Mouse (Mus musculus) hindbrain, embryonic 12.5 days (tissue): ENCODE results near the gene Zfp184. TPM values are rescaled to one million over a fixed set of nuclear protein-coding genes. Genes with fewer than 3 reads are reported as not detected.
A peak's percentile ranks its signal among the peaks of the same experiment; 100 is the strongest.
"Not testable (repeated sequence)": the region's sequence is repeated elsewhere in the genome, so short reads cannot be mapped to it uniquely, and the experiment has no call there.

Experiments
- ATAC-seq: fragments of 200-750 bp; cut with Nextera tagmentation; 2 replicates; pipeline ENCODE4 v1.8.0; 2017; ENCODE audit warnings: moderate TSS enrichment; ENCODE audit not compliant: low FRiP score
- H3K27ac ChIP-seq: fragments of 300-500 bp; sonication (generic); 2 replicates; pipeline ENCODE4 v1.5.1; 2016; ENCODE audit warnings: mild to moderate bottlenecking
- H3K27me3 ChIP-seq: fragments of 300-500 bp; sonication (generic); 2 replicates; pipeline ENCODE4 v1.6.1; 2016; ENCODE audit warnings: mild to moderate bottlenecking
- H3K36me3 ChIP-seq: fragments of 300-500 bp; sonication (generic); 2 replicates; pipeline ENCODE4 v1.6.1; 2016; ENCODE audit warnings: mild to moderate bottlenecking
- H3K4me1 ChIP-seq: fragments of 300-500 bp; sonication (generic); 2 replicates; pipeline ENCODE4 v1.6.1; 2016
- H3K4me2 ChIP-seq: fragments of 300-500 bp; sonication (generic); replicated peaks from 2 replicates; pipeline ENCODE4 v1.6.1; 2016; ENCODE audit warnings: mild to moderate bottlenecking
- H3K4me3 ChIP-seq: fragments of 300-500 bp; sonication (generic); 2 replicates; pipeline ENCODE4 v1.5.1; 2016; ENCODE audit warnings: mild to moderate bottlenecking
- H3K9ac ChIP-seq: fragments of 300-500 bp; sonication (generic); 2 replicates; pipeline ENCODE4 v1.6.1; 2016; ENCODE audit warnings: mild to moderate bottlenecking, moderate library complexity
- H3K9me3 ChIP-seq: fragments of 300-500 bp; sonication (generic); replicated peaks from 2 replicates; pipeline ENCODE4 v1.6.1; 2016; ENCODE audit warnings: mild to moderate bottlenecking
- WGBS: fragments of 180-500 bp; shearing (Covaris S2); methylation state at CpG from one replicate; pipeline ENCODE4 v1.1.7; 2016; 5-methylcytosine and 5-hydroxymethylcytosine counted together
- polyA plus RNA-seq: library from polyadenylated mRNA; unstranded; fragments of >200 nt; fragmentation: Nextera tagmentation; extraction: Ambion mirVana; gene quantifications from 2 replicates; pipeline ENCODE4 v1.2.1, GENCODE M21; 2016

The Zfp184 gene
- polyA plus RNA-seq = 19.1 and 20.5 TPM in 2 replicates

DNA sequence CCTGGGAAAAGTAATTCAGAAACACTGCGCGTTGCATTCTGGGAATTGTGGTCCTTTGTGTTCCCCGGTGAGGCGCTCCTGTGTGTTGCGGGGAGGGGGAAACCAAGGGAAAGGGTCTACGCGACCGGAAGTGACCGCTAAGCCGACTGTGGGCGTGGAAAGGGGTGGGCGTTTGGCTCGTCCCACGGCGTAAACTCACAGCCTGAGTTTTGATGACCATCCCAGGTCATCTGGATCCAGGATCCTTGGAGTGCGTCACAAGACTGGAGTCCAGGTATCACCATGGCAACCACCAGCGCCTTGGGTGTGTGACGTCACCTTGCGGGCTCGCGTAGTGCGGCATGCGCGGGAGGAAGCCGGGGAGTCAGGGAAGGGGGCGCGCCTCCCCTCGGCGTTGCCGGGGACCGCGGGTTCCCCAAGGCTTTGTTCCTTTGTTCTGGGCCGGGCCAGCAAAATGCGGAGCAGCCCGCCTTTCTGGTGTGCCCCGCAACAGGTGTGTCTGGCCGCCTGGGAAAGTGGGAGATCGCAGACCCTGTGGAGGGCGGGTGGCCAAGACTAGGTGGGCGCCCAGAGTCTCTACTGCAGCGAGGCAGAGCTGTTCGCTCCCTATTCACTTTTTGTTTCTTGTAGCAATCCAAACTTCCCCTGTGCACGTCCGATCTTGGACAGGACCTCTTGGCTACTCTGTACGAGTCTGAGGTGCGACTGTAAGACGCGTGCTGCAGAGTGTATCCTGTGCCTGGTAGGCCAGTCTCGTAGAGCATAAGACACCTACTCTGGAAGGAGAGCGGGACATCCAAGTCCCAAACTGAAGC, at the start of gene Zfp184:
TSS of gene Zfp184 (plus strand) at position 169 of the 815 bp plus-strand sequence.
- WGBS = under 1% methylated on average over 50 of the region's 50 CpGs
- ATAC-seq = peak; percentile 97
- H3K36me3 ChIP-seq = peaks cover 13% of the 10 kb centered on the region
- peak within 1 kb of the TSS; percentile 84 for H3K4me2 ChIP-seq
- H3K9ac ChIP-seq = peak within 1 kb of the TSS; percentile 78
- peak within 1 kb of the TSS; percentile 78 for H3K4me3 ChIP-seq
- H3K27me3 ChIP-seq = no peaks in the 10 kb centered on the region
- no peaks in the 10 kb centered on the region for H3K9me3 ChIP-seq
- H3K27ac ChIP-seq = peak within 1 kb of the TSS; percentile 68
- peaks cover 12% of the 10 kb centered on the region for H3K4me1 ChIP-seq

GRCm38 (mm10) chr13:21896549-21897244, 48.2 kb upstream of the Zfp184 start:
- Histone ChIP-seq H3K4me3 (peak overlapping the region; percentile 48), H3K4me1 (no peaks in the 10 kb centered on the region), H3K27ac (peak overlapping the region; percentile 78), H3K27me3 (peaks cover 7% of the 10 kb centered on the region; the same call in 1 of the 2 replicates), H3K36me3 (no peaks in the 10 kb centered on the region), H3K9me3 (no peaks in the 10 kb centered on the region), H3K9ac (peak overlapping the region; percentile 60), H3K4me2 (peak overlapping the region; percentile 56)
- 6% methylated on average over 24 of the region's 24 CpGs for WGBS
- peak; percentile 97 for ATAC-seq

- Histone ChIP-seq H3K9me3 (no peaks in the 10 kb centered on the region), H3K4me3 (peak overlapping the region; percentile 48), H3K4me1 (no peaks in the 10 kb centered on the region), H3K4me2 (peak overlapping the region; percentile 56), H3K27me3 (peaks cover 7% of the 10 kb centered on the region; the same call in 1 of the 2 replicates), H3K27ac (peak overlapping the region; percentile 78), H3K9ac (peak overlapping the region; percentile 60), H3K36me3 (no peaks in the 10 kb centered on the region)
- under 1% methylated on average over 11 of the region's 11 CpGs for WGBS
- ATAC-seq = peak; percentile 75
Observed at GRCm38 (mm10) chr13:21897245-21897634, 47.7 kb upstream of the Zfp184 start.

- not testable (repeated sequence) for H3K4me2 ChIP-seq, H3K4me3 ChIP-seq, H3K9me3 ChIP-seq, ATAC-seq, H3K27ac ChIP-seq, H3K4me1 ChIP-seq, H3K27me3 ChIP-seq, H3K36me3 ChIP-seq, H3K9ac ChIP-seq
- 91% methylated on average over 9 of the region's 9 CpGs for WGBS
Observed at GRCm38 (mm10) chr13:21900870-21901565, 43.9 kb upstream of the Zfp184 start.

DNA sequence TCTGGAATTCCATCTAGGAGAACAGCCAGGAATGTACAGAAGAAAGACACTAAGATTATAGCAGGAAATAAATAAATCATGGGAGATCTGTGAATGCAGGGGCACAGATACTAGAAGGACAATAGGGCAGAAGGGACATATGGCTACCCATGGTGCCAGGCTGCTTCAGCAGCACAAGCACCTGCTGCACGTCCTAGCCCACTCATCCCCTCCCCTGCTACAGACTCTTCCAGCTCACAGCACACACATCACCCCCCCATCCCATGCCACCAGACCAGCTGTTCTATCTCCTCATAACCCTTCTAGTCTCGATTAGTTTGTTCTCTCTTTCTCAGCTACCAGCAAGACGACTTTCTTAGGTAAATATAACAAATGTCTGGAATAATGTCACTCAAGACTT, 41.4 kb upstream of the Zfp184 start:
- H3K9me3 ChIP-seq = no peaks in the 10 kb centered on the region
- no peak overlapping the region for H3K9ac ChIP-seq
- no peak overlapping the region for H3K27ac ChIP-seq
- no peak for ATAC-seq
- H3K27me3 ChIP-seq = no peaks in the 10 kb centered on the region; the same call in 1 of the 2 replicates
- H3K4me2 ChIP-seq = no peak overlapping the region
- WGBS = 58% methylated on average over 3 of the region's 3 CpGs
- no peaks in the 10 kb centered on the region for H3K4me1 ChIP-seq
- no peak overlapping the region for H3K4me3 ChIP-seq
- H3K36me3 ChIP-seq = no peaks in the 10 kb centered on the region

- 77% methylated on average over 4 of the region's 4 CpGs for WGBS
- H3K27me3 ChIP-seq, H3K4me3 ChIP-seq, H3K9ac ChIP-seq, H3K4me1 ChIP-seq, H3K36me3 ChIP-seq, ATAC-seq, H3K9me3 ChIP-seq, H3K27ac ChIP-seq, H3K4me2 ChIP-seq: not testable (repeated sequence)
Observed at GRCm38 (mm10) chr13:21904090-21904489, 40.8 kb upstream of the Zfp184 start.

DNA sequence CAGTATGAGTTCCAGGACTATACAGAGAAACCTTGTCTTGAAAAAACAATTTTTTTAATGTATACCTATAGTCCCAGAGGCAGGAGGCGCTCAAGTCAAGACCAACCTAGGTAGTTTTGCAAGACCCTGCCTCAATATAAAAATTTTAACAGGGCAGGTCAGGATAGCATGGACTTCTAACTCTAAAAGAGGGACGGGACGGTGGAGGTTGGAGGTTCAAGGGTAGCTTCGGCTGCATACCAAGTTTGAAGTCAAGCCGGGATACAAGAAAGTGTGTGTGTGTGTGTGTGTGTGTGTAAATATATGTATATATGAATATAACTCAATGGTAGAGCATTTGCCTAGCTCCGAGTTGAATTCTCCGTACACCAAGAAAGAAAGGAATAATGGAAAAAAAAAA, 38.6 kb upstream of the Zfp184 start:
- 28% methylated on average over 7 of the region's 7 CpGs for WGBS
- no peak overlapping the region for H3K9ac ChIP-seq
- H3K36me3 ChIP-seq = no peaks in the 10 kb centered on the region
- no peaks in the 10 kb centered on the region for H3K9me3 ChIP-seq
- ATAC-seq = no peak
- H3K27ac ChIP-seq = no peak overlapping the region
- no peak overlapping the region for H3K4me2 ChIP-seq
- no peaks in the 10 kb centered on the region; the same call in 1 of the 2 replicates for H3K27me3 ChIP-seq
- H3K4me3 ChIP-seq = no peak overlapping the region
- no peaks in the 10 kb centered on the region for H3K4me1 ChIP-seq

- WGBS = 5% methylated on average over 22 of the region's 22 CpGs
- no peak for ATAC-seq
- Histone ChIP-seq H3K9ac (no peak overlapping the region), H3K27ac (no peak overlapping the region), H3K4me1 (no peaks in the 10 kb centered on the region), H3K36me3 (no peaks in the 10 kb centered on the region), H3K4me2 (peak overlapping the region; percentile 27; the same call in 1 of the 2 replicates), H3K4me3 (no peak overlapping the region), H3K9me3 (no peaks in the 10 kb centered on the region), H3K27me3 (no peaks in the 10 kb centered on the region; the same call in 1 of the 2 replicates)
Observed at GRCm38 (mm10) chr13:21906946-21907806, 37.7 kb upstream of the Zfp184 start.

DNA sequence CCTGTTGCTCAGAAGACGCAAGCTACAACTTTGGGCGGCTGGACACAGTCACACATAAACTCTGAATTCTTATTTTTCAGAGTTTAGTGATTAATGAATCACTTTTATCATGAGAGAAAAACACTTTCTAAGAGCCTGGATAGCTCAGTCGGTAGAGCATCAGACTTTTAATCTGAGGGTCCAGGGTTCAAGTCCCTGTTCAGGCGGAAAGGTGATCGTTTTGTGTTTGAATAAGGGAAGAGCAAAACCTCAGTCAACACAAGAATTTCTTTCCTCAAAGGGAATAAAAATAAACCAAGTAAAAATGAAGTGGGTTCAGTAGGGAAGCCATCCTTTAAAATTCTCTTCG, 37.1 kb upstream of the Zfp184 start:
- not testable (repeated sequence) for H3K9me3 ChIP-seq, H3K4me1 ChIP-seq, H3K27me3 ChIP-seq, H3K27ac ChIP-seq, ATAC-seq, H3K36me3 ChIP-seq, H3K4me3 ChIP-seq, H3K9ac ChIP-seq
- 8% methylated on average over 6 of the region's 6 CpGs for WGBS
- H3K4me2 ChIP-seq = peak overlapping the region; percentile 27; the same call in 1 of the 2 replicates

DNA sequence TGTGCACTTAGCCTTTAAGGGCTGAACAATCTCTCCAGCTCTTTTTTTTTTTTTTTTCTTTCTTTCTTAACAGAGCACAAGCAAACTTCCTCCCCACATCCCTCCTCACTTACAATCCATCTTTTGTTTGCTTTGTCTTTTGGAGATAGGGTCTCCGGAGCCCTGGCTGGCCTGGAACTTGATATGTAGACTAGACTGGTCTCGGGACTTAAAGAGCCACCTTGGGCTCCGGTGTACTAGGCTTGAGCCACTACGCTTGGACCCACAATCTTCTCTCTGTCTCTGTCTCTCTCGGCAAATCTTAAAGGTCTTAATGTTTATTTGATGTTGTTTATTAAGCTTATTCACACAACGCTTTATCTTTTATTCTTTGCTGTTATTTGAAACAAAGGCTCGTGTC, 34.2 kb upstream of the Zfp184 start:
- Histone ChIP-seq H3K9me3 (no peaks in the 10 kb centered on the region), H3K27ac (no peak overlapping the region), H3K36me3 (no peaks in the 10 kb centered on the region), H3K4me1 (peaks cover 5% of the 10 kb centered on the region; the same call in 1 of the 2 replicates), H3K9ac (no peak overlapping the region), H3K27me3 (peaks cover 19% of the 10 kb centered on the region), H3K4me3 (peak overlapping the region; percentile 7; the same call in 1 of the 2 replicates), H3K4me2 (peak overlapping the region; percentile 25)
- no peak for ATAC-seq
- WGBS = 5% methylated on average over 7 of the region's 7 CpGs

DNA sequence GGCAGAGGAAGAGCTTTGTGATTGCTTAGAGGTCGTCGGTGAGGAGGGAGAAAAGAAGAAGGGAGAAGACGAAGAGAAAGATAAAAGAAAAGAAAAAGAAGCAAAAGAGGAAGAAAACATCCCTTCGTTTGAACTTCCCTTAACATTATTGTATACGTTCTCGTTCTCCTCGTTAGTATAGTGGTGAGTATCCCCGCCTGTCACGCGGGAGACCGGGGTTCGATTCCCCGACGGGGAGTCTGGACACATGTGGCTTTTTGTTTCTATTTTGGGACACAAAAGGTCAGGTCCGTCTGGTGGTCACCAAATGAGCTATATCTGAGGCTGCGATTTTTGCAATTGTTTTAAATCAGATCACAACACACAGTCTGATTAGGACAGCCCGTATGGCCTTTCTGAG, 33.7 kb upstream of the Zfp184 start:
- H3K27ac ChIP-seq = no peak overlapping the region

More for the DNA sequence above, 33.7 kb upstream of the Zfp184 start:
- H3K4me3 ChIP-seq = peak overlapping the region; percentile 7; the same call in 1 of the 2 replicates
- ATAC-seq = no peak
- peaks cover 23% of the 10 kb centered on the region for H3K27me3 ChIP-seq
- H3K4me1 ChIP-seq = peaks cover 5% of the 10 kb centered on the region; the same call in 1 of the 2 replicates
- peak overlapping the region; percentile 25 for H3K4me2 ChIP-seq
- 2% methylated on average over 17 of the region's 17 CpGs for WGBS
- no peaks in the 10 kb centered on the region for H3K9me3 ChIP-seq
- no peaks in the 10 kb centered on the region for H3K36me3 ChIP-seq
- no peak overlapping the region for H3K9ac ChIP-seq
